Mouse (Mus musculus) c-Kit-negative CD71-positive TER-119-positive erythroid progenitor cells, embryonic 14.5 days (primary cell): ENCODE measurements around the gene Asb4.

Experiments used
- DNase-seq: peaks from one replicate; pipeline ENCODE4 v3.0.0-alpha.2; 2013; ENCODE audit warnings: low read depth, low spot score

Asb4 gene

GRCm38 (mm10) chr6:5444331-5444898 is 61.2 kb downstream of the Asb4 start:
- DNase-seq, result no peak

GRCm38 (mm10) chr6:5447013-5447412 is 63.8 kb downstream of the Asb4 start:
- no peak for DNase-seq

GRCm38 (mm10) chr6:5447546-5447945 is 64.4 kb downstream of the Asb4 start:
- no peak for DNase-seq

- DNase-seq, result no peak
Observed at GRCm38 (mm10) chr6:5448396-5448795, 65.2 kb downstream of the Asb4 start.

GRCm38 (mm10) chr6:5449878-5450277 is 66.7 kb downstream of the Asb4 start:
- DNase-seq, result no peak

- no peak for DNase-seq
Observed at GRCm38 (mm10) chr6:5455836-5456235, 72.7 kb downstream of the Asb4 start.

GRCm38 (mm10) chr6:5470480-5471318 is 87.5 kb downstream of the Asb4 start:
- DNase-seq, result no peak

- no peak for DNase-seq
Observed at GRCm38 (mm10) chr6:5472692-5473091, 89.5 kb downstream of the Asb4 start.

- DNase-seq, result no peak
Observed at GRCm38 (mm10) chr6:5474021-5474420, 90.8 kb downstream of the Asb4 start.

- DNase-seq, result no peak
Observed at GRCm38 (mm10) chr6:5481066-5481465, 97.9 kb downstream of the Asb4 start.

- no peak for DNase-seq
Observed at GRCm38 (mm10) chr6:5482270-5482783, 99.1 kb downstream of the Asb4 start.
